Mouse (Mus musculus): ENCODE data around the gene Tspan17.
A peak's percentile ranks its signal among the peaks of the same experiment; 100 is the strongest.

The Tspan17 gene

GRCm38 (mm10) chr13:54808067-54808466, 18.9 kb downstream of the Tspan17 start:
- DNase-seq = no peak

GRCm38 (mm10) chr13:54811476-54811875, 22.3 kb downstream of the Tspan17 start:
- no peak for DNase-seq

GRCm38 (mm10) chr13:54813381-54813780, 24.2 kb downstream of the Tspan17 start:
- no peak for DNase-seq

- peak in 1 of 2 experiments; percentile 3 for DNase-seq
Observed at GRCm38 (mm10) chr13:54818399-54819254, 29.4 kb downstream of the Tspan17 start.

DNA sequence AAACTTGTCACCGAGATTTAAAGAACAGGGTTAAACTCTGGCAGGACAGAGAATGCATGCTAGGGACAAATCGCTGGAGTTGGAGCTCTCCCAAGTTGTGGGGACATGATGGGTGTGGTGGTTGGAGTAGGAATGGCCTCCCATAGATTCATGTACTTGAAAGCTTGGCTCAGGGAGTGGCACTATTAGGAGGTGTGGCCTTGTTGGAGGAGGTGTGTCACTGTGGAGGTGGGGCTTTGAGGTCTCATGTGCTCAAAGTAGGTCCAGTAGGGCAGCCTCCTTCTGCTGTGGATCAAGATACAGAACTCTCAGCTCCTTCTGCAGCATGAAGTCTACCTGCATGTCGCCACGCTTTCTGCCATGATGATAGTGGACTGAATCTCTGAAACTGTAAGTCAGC, 31.9 kb downstream of the Tspan17 start:
- DNase-seq = no peak

- DNase-seq = no peak
Observed at GRCm38 (mm10) chr13:54821931-54822330, 32.8 kb downstream of the Tspan17 start.

- DNase-seq = no peak
Observed at GRCm38 (mm10) chr13:54824111-54824931, 35.1 kb downstream of the Tspan17 start.

DNA sequence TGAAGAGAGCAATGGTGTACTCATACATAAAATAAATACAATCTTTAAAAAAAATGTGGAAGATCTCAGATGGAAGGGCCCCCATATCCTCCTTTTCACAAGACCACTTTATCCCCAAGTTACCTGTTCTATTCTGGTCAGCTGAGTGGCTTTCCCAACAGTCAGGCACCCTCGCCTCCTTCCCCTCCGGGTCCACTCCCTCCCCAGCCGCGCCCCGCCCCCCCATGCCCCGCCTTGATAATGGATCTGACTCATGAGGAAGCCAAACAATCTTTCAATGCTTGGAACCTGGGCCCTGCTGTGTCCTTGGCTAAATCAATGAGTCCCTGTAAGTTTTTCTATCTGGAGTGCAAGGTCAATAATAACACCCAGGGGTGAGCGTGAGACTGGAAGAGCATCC, 38.8 kb downstream of the Tspan17 start:
- DNase-seq = no peak

DNA sequence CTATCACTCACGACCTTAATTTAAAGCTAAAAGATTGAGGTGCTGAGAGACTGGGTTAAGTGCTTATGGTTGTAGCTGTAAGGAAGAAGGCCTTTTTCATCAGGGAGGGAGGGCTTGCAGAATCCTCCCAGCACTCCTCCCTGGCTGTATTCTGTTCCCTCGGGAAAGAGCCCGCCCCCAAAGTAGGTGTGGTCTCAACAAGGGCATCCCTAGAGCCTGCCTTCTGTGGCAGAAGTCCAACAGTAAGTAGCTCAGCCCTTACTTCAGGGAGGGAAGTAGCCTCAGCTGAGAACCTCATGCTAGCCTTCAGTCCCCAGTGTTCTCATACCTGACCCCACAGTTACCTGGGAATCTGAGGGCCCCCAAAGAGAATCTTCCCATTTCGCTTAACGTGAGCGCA, 39.3 kb downstream of the Tspan17 start:
- no peak for DNase-seq

GRCm38 (mm10) chr13:54829450-54829849, 40.3 kb downstream of the Tspan17 start:
- no peak for DNase-seq

DNA sequence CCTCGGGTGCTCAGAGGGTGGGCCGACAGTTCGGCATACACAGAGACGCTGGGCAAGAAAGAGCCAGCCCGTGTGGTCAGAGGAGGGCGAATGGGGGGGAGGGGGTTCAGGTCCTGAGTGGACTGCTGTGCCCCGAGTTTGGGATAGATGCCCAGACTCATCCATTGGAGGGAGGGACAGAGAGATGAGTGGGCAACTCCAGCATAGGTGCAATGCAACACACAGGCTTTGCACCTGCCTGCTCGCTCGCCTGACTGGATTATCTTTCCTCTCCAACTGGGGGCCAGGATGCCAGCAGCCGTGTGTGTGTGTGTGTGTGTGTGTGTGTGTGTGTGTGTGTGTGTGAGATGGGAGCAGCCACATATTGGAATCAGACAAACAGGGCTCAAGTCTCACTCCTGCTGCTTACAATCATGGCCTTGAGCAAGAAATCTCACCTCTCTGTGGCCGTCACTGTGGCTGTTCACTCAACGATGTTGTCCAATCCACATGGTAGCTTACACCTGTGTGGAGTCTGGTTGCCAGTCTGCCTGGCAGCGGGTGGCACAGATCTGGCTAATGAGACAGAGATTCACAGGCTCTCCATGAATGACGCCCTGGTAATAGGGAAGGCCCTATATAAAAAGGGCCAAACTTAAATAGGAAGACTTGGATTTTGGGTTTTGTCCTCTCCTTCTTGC, 47.3 kb downstream of the Tspan17 start:
- no peak for DNase-seq

GRCm38 (mm10) chr13:54837061-54837460, 47.9 kb downstream of the Tspan17 start:
- no peak for DNase-seq

DNA sequence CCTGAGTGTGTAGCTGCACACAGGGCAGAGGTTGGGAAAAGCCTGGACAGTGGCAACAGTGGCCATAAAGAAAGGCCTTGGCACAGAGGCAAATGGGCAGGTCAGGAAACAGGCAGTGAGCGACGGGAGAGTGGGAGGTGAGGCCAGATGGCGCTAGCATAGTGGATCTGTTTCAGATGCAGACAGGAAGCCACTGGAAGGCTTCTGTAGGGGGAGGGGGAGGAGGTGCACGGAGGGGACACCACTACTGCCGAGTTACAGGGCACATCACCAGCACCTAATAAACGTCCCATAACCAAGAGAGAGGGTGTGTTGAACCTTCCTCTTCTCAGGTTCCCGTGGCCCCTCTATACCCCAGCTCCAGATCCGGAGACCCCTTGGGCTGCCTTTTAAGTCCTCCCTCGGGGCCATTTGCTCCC, 48.3 kb downstream of the Tspan17 start:
- no peak for DNase-seq

DNA sequence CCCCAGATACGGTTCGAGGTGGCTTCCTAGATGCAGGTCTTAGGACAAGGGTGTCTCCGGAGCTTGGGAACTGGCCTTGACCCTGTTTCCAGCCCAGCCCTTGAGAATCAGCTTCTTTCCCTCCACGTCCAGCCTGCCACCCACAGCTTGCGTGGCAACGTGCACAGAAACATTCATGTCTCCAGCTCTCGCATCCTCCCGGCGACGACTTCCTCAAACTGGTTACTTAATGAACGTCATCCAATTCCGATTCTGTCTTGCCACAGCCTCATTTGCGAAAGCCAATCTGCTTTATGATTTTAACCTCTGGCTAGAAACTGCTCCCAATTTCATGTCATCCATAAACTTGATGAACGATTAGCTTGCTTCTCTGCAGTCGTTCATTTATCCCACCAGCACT, 49.4 kb downstream of the Tspan17 start:
- DNase-seq = no peak

DNA sequence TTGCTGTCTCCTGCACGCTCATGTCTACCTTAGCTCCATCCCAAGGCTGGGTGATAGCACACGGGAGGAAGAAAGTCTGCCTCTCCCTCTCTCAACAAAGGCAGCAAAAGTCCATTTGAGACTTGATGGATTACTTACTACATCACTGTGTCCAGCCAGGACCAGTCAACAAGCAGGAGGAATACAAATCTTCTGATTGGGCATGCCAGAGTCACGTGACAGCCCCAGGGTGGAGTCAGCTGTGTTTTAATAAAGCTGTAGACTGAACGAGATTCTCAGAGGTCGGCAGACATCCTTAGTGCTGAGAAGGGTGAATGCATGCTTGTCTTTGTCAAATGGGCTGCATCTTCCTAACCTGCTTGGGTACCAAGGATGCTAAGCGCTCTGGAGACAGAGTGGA, 50.0 kb downstream of the Tspan17 start:
- DNase-seq = no peak

DNA sequence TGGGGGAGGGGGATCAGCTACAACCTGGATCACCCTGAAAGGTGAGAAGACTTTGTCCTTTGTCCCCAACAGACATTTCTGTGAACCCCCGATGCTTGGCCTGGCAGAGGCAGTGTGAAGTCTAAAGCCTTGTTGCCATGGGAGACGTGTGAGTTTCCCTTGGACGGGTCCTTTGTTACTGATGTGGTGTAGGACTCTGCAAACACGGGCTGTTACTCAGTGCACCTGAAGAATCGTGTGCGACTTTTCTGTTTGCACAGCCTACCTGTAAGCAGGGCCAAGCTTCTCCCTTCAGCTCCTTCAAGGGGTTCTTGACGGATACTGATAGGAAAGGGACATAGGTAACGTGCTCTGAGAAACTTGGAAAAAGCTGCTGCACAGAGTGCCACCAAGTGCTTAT, 55.4 kb downstream of the Tspan17 start:
- DNase-seq = no peak
